Mouse (Mus musculus): ENCODE data around the gene Mageb2. TPM values are rescaled to one million over a fixed set of nuclear protein-coding genes. Genes with fewer than 3 reads are reported as not detected.
"Not testable (repeated sequence)": the region's sequence is repeated elsewhere in the genome, so short reads cannot be mapped to it uniquely, and the experiment has no call there.

Gene Mageb2
- polyA plus RNA-seq (2017; shearing (Covaris generic)) = not detected

- ATAC-seq = not testable (repeated sequence)
Measured at GRCm38 (mm10) chrX:91331390-91331789, at the start of gene Mageb2. Mageb2 (plus strand) TSS chrX:91331690.

DNA sequence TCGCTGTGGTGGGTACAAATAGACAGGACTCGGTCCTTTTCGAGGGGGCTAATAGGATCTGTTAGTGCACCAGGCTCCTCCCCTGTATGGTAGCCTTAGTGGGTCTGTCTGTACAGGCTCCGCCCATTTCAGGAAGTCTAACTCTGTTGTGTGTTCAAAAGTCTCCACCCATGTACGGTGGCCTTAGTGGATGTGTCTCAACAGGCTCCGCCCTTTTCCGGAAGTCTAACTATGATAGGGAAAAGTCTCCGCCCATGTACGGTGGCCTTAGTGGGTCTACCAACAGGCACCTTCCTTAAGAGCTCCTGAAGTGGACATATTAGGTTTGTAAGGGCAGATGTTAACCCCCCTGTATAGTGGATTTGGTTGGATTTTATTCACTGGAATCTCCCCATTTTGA lies 18.2 kb upstream of the Mageb2 start:
- ATAC-seq = not testable (repeated sequence)

Other genes starting within 250 kb of the Mageb2 start
- gene Gm5072, start 60.8 kb downstream of the Mageb2 start, polyA plus RNA-seq (2017; shearing (Covaris generic)) = not detected
- not detected for gene Gm8914, start 148.4 kb downstream of the Mageb2 start, polyA plus RNA-seq (2017; shearing (Covaris generic))
- gene 1700084M14Rik, start 244.2 kb downstream of the Mageb2 start, polyA plus RNA-seq (2017; shearing (Covaris generic)) = not detected

Measured in inflammation-experienced regulatory T-cells, adult 6 months (primary cell).